ENCODE assay signal across 13 mouse cellular contexts in genomic region chr9:65041430-65041829, GRCm38 (mm10). TPM values are rescaled to one million over a fixed set of nuclear protein-coding genes. Genes with fewer than 3 reads are reported as not detected.
DNase-seq lines count a peak whose midpoint lies in the region; ATAC-seq and TF ChIP-seq lines count a peak whose summit lies in the region.
"Had no signal": no experiment of that assay in that cellular context is flagged by ENCODE, and none has a peak within 500 bp of the region (broad histone marks: within the 10 kb centered on the region; RNA-seq: fewer than 3 reads in every experiment).

No protein-coding gene starts in this region.

- TF ChIP-seq CTCF in gastrocnemius, adult 2 months (IDR thresholded peaks at IDR 0.05) = peak; percentile 39; the same call in 1 of the 2 replicates
- peak; percentile 54 for TF ChIP-seq CTCF in midbrain, postnatal 0 days (IDR thresholded peaks at IDR 0.05)

- no peaks in the 10 kb centered on the region for H3K27me3 ChIP-seq in midbrain, postnatal 0 days (ENCODE audit: insufficient read depth, low read length)
- H3K27me3 ChIP-seq in midbrain, embryonic 10.5 days (ENCODE audit: low read depth, poor library complexity, severe bottlenecking) = no peaks in the 10 kb centered on the region
- no peaks in the 10 kb centered on the region for H3K27me3 ChIP-seq in splenic B cell, adult 2 months (ENCODE audit: control insufficient read depth, insufficient read depth, low read length, poor library complexity, severe bottlenecking)
- no peaks in the 10 kb centered on the region for H3K27me3 ChIP-seq in heart, embryonic 12.5 days (replicated peaks)
- H3K27me3 ChIP-seq: embryonic facial prominence, embryonic 13.5 days; stomach, embryonic 15.5 days had no signal

- DNase-seq in gastrocnemius, adult 2 months = no peak
- no peak for DNase-seq in gastrocnemius, postnatal 10 days
- DNase-seq in midbrain, postnatal 0 days (ENCODE audit: low spot score) = no peak
- no peak for DNase-seq in midbrain, embryonic 10.5 days (ENCODE audit: low spot score)
- peak; percentile 31 for DNase-seq in T-cell, adult 2 months (ENCODE audit: low spot score)
- peak; percentile 42 for DNase-seq in splenic B cell, adult 2 months (ENCODE audit: low read depth, low spot score)
- no peak for DNase-seq in urinary bladder, postnatal 36 days (ENCODE audit: low spot score in 2 of 2)
- DNase-seq: heart, postnatal 36 days; kidney, postnatal 14 days had no signal

- no peak overlapping the region for H3K4me3 ChIP-seq in gastrocnemius, adult 2 months
- no peak overlapping the region for H3K4me3 ChIP-seq in midbrain, postnatal 0 days (ENCODE audit: low read depth, low read length)
- H3K4me3 ChIP-seq in midbrain, embryonic 10.5 days = no peak overlapping the region
- H3K4me3 ChIP-seq in heart, embryonic 12.5 days = no peak overlapping the region
- H3K4me3 ChIP-seq: embryonic facial prominence, embryonic 13.5 days; stomach, embryonic 15.5 days had no signal

- ATAC-seq in midbrain, postnatal 0 days (ENCODE audit: low FRiP score) = no peak
- ATAC-seq in heart, embryonic 12.5 days (ENCODE audit: insufficient number of reproducible peaks, low FRiP score) = no peak

- no peaks in the 10 kb centered on the region for H3K4me1 ChIP-seq in midbrain, postnatal 0 days (ENCODE audit: insufficient read depth, low read length)
- H3K4me1 ChIP-seq in midbrain, embryonic 10.5 days = no peaks in the 10 kb centered on the region
- H3K4me1 ChIP-seq in heart, embryonic 12.5 days (replicated peaks) = no peaks in the 10 kb centered on the region
- H3K4me1 ChIP-seq: embryonic facial prominence, embryonic 13.5 days; stomach, embryonic 15.5 days had no signal

- no peaks in the 10 kb centered on the region for H3K9me3 ChIP-seq in midbrain, postnatal 0 days (ENCODE audit: low read length)
- no peaks in the 10 kb centered on the region for H3K9me3 ChIP-seq in midbrain, embryonic 10.5 days (replicated peaks)
- no peaks in the 10 kb centered on the region for H3K9me3 ChIP-seq in heart, embryonic 12.5 days (replicated peaks)
- H3K9me3 ChIP-seq: embryonic facial prominence, embryonic 13.5 days; stomach, embryonic 15.5 days had no signal

- peaks cover 32% of the 10 kb centered on the region for H3K36me3 ChIP-seq in midbrain, postnatal 0 days (ENCODE audit: insufficient read depth, low read length)
- peaks cover 97% of the 10 kb centered on the region for H3K36me3 ChIP-seq in midbrain, embryonic 10.5 days
- peaks cover 23% of the 10 kb centered on the region for H3K36me3 ChIP-seq in splenic B cell, adult 2 months (ENCODE audit: control insufficient read depth, insufficient read depth, low read length, poor library complexity, severe bottlenecking)
- H3K36me3 ChIP-seq in heart, embryonic 12.5 days = peaks cover 75% of the 10 kb centered on the region

- H3K27ac ChIP-seq in gastrocnemius, adult 2 months = no peak overlapping the region
- H3K27ac ChIP-seq in midbrain, postnatal 0 days (ENCODE audit: low read depth, low read length) = no peak overlapping the region
- no peak overlapping the region for H3K27ac ChIP-seq in midbrain, embryonic 10.5 days (replicated peaks)
- no peak overlapping the region for H3K27ac ChIP-seq in heart, embryonic 12.5 days (ENCODE audit: poor library complexity, severe bottlenecking)
- H3K27ac ChIP-seq: embryonic facial prominence, embryonic 13.5 days; macrophage; stomach, embryonic 15.5 days had no signal

- no peak overlapping the region for H3K4me2 ChIP-seq in midbrain, postnatal 0 days (ENCODE audit: low read depth, low read length, poor library complexity, severe bottlenecking)
- no peak overlapping the region for H3K4me2 ChIP-seq in heart, embryonic 12.5 days
- H3K4me2 ChIP-seq: embryonic facial prominence, embryonic 13.5 days; stomach, embryonic 15.5 days had no signal

- no peak overlapping the region for H3K9ac ChIP-seq in midbrain, postnatal 0 days (replicated peaks; ENCODE audit: low read length, poor library complexity, severe bottlenecking)
- no peak overlapping the region for H3K9ac ChIP-seq in heart, embryonic 12.5 days
- H3K9ac ChIP-seq: embryonic facial prominence, embryonic 13.5 days; stomach, embryonic 15.5 days had no signal

- intact Hi-C loops in gastrocnemius, adult 2 months (cut with DNase I) = no loop called here

- WGBS in midbrain, postnatal 0 days = 95% methylated on average over 5 of the region's 5 CpGs
- 96% methylated on average over 5 of the region's 5 CpGs for WGBS in midbrain, embryonic 10.5 days
- WGBS in heart, embryonic 12.5 days = 95% methylated on average over 5 of the region's 5 CpGs

RNA-seq across cellular contexts. Expression of gene Dpp8, which starts 9.2 kb away (rescaled TPM):
- total RNA-seq in gastrocnemius, adult 2 months (2021) = 100 to 1,000 TPM in 1 of 2 experiments, 10 to 100 TPM in 1; 95.9 to 112 TPM
- total RNA-seq in gastrocnemius, postnatal 10 days (2021) = 100 to 1,000 TPM; 103 to 116 TPM
- 86.9 and 105 TPM in 2 replicates for total RNA-seq in midbrain, postnatal 0 days (2014; rRNA removed)
- 26.2 and 28.1 TPM in 2 replicates for polyA plus RNA-seq in midbrain, postnatal 0 days (2015; fragmentation: Nextera tagmentation; extraction: Ambion mirVana)
- 37.6 and 44.4 TPM in 2 replicates for polyA plus RNA-seq in midbrain, embryonic 10.5 days (2016; fragmentation: Nextera tagmentation; extraction: Ambion mirVana)
- 42.6 and 44.3 TPM in 2 replicates for polyA plus RNA-seq in heart, embryonic 12.5 days (2016; fragmentation: Nextera tagmentation; extraction: Ambion mirVana)

RNA-seq across cellular contexts. Expression of gene Hacd3, which starts 19.9 kb away (rescaled TPM):
- 10 to 100 TPM in 1 of 2 experiments, 1 to 10 TPM in 1; 9.0 to 10.8 TPM for total RNA-seq in gastrocnemius, adult 2 months (2021)
- total RNA-seq in gastrocnemius, postnatal 10 days (2021) = 10 to 100 TPM; 14.4 to 16.7 TPM
- total RNA-seq in midbrain, postnatal 0 days (2014; rRNA removed) = 204 and 210 TPM in 2 replicates
- 186 and 197 TPM in 2 replicates for polyA plus RNA-seq in midbrain, postnatal 0 days (2015; fragmentation: Nextera tagmentation; extraction: Ambion mirVana)
- polyA plus RNA-seq in midbrain, embryonic 10.5 days (2016; fragmentation: Nextera tagmentation; extraction: Ambion mirVana) = 110 and 123 TPM in 2 replicates
- polyA plus RNA-seq in heart, embryonic 12.5 days (2016; fragmentation: Nextera tagmentation; extraction: Ambion mirVana) = 62.8 and 64.0 TPM in 2 replicates

RNA-seq across cellular contexts. Expression of gene Igdcc4, which starts 59.9 kb away (rescaled TPM):
- 10 to 100 TPM; 22.1 to 34.4 TPM for total RNA-seq in gastrocnemius, adult 2 months (2021)
- 10 to 100 TPM; 60.4 to 79.2 TPM for total RNA-seq in gastrocnemius, postnatal 10 days (2021)
- total RNA-seq in midbrain, postnatal 0 days (2014; rRNA removed) = 46.6 and 52.9 TPM in 2 replicates
- 11.1 and 11.9 TPM in 2 replicates for polyA plus RNA-seq in midbrain, postnatal 0 days (2015; fragmentation: Nextera tagmentation; extraction: Ambion mirVana)
- 8.9 and 12.6 TPM in 2 replicates for polyA plus RNA-seq in midbrain, embryonic 10.5 days (2016; fragmentation: Nextera tagmentation; extraction: Ambion mirVana)
- 12.9 and 13.0 TPM in 2 replicates for polyA plus RNA-seq in heart, embryonic 12.5 days (2016; fragmentation: Nextera tagmentation; extraction: Ambion mirVana)

Comparison
In these comparisons a context has a peak if more than half of its experiments do, and no peak if none do; other contexts are left out.
1. DNase-seq: peak in T-cell, adult 2 months (single experiment) and splenic B cell, adult 2 months (single experiment); none in gastrocnemius, adult 2 months (single experiment), gastrocnemius, postnatal 10 days (single experiment), midbrain, postnatal 0 days (single experiment), midbrain, embryonic 10.5 days (single experiment) and urinary bladder, postnatal 36 days (0 of 2).
2. RNA of gene Hacd3, which starts 19.9 kb away (total RNA-seq): 204 to 210 TPM in midbrain, postnatal 0 days; 14.4 to 16.7 TPM in gastrocnemius, postnatal 10 days and 9.0 to 10.8 TPM in gastrocnemius, adult 2 months; every median in the first group is over 10 times any median in the second.